17 mouse cellular contexts compared by ENCODE assay signal in genomic region chr19:19004023-19004656, GRCm38 (mm10).
DNase-seq lines count a peak whose midpoint lies in the region; ATAC-seq and TF ChIP-seq lines count a peak whose summit lies in the region.
"Had no signal": no experiment of that assay in that cellular context is flagged by ENCODE, and none has a peak within 500 bp of the region (broad histone marks: within the 10 kb centered on the region; RNA-seq: fewer than 3 reads in every experiment).

No protein-coding gene starts in this region.

- no peak overlapping the region for H3K27ac ChIP-seq in kidney, embryonic 15.5 days
- H3K27ac ChIP-seq in kidney, adult 2 months (ENCODE audit: insufficient read depth, low read depth, low read length): no peak overlapping the region
- no peak overlapping the region for H3K27ac ChIP-seq in forebrain, embryonic 14.5 days (ENCODE audit: low read depth, low read length)
- no peak overlapping the region for H3K27ac ChIP-seq in hindbrain, embryonic 16.5 days (ENCODE audit: low read depth, low read length)
- H3K27ac ChIP-seq in midbrain, embryonic 16.5 days (ENCODE audit: low read length): no peak overlapping the region
- no peak overlapping the region for H3K27ac ChIP-seq in heart, embryonic 11.5 days (ENCODE audit: low read depth, low read length)
- H3K27ac ChIP-seq: embryonic facial prominence, embryonic 15.5 days; limb, embryonic 15.5 days had no signal

- H3K9ac ChIP-seq in kidney, embryonic 15.5 days: no peak overlapping the region
- no peak overlapping the region for H3K9ac ChIP-seq in forebrain, embryonic 14.5 days (ENCODE audit: low read length)
- no peak overlapping the region for H3K9ac ChIP-seq in hindbrain, embryonic 16.5 days (ENCODE audit: low read depth, low read length)
- H3K9ac ChIP-seq in midbrain, embryonic 16.5 days (ENCODE audit: low read depth, low read length): no peak overlapping the region
- no peak overlapping the region for H3K9ac ChIP-seq in heart, embryonic 11.5 days (ENCODE audit: low read depth, low read length)
- H3K9ac ChIP-seq: embryonic facial prominence, embryonic 15.5 days; limb, embryonic 15.5 days; liver, postnatal 0 days had no signal

- H3K4me2 ChIP-seq in kidney, embryonic 15.5 days: no peak overlapping the region
- H3K4me2 ChIP-seq in forebrain, embryonic 14.5 days (ENCODE audit: low read length): no peak overlapping the region
- H3K4me2 ChIP-seq in hindbrain, embryonic 16.5 days (ENCODE audit: low read length): no peak overlapping the region
- H3K4me2 ChIP-seq in midbrain, embryonic 16.5 days (ENCODE audit: low read length): no peak overlapping the region
- H3K4me2 ChIP-seq in heart, embryonic 11.5 days: no peak overlapping the region
- H3K4me2 ChIP-seq: embryonic facial prominence, embryonic 15.5 days; limb, embryonic 15.5 days had no signal

- no peak overlapping the region for H3K4me3 ChIP-seq in kidney, embryonic 15.5 days (replicated peaks)
- H3K4me3 ChIP-seq in kidney, adult 2 months (ENCODE audit: insufficient read depth, low read depth, low read length): no peak overlapping the region
- H3K4me3 ChIP-seq in forebrain, embryonic 14.5 days (ENCODE audit: low read depth, low read length): no peak overlapping the region
- no peak overlapping the region for H3K4me3 ChIP-seq in hindbrain, embryonic 16.5 days (ENCODE audit: low read length)
- H3K4me3 ChIP-seq in midbrain, embryonic 16.5 days (ENCODE audit: low read depth, low read length): no peak overlapping the region
- H3K4me3 ChIP-seq in heart, embryonic 11.5 days (ENCODE audit: low read depth, low read length): no peak overlapping the region
- H3K4me3 ChIP-seq: embryonic facial prominence, embryonic 15.5 days; limb, embryonic 15.5 days; myocyte had no signal

- TF ChIP-seq POLR2A in kidney, adult 2 months (IDR thresholded peaks at IDR 0.05; ENCODE audit: low read depth, low read length): no peak

- no peaks in the 10 kb centered on the region for H3K4me1 ChIP-seq in kidney, embryonic 15.5 days
- no peaks in the 10 kb centered on the region for H3K4me1 ChIP-seq in kidney, adult 2 months (ENCODE audit: control insufficient read depth, insufficient read depth, low read length)
- H3K4me1 ChIP-seq in forebrain, embryonic 14.5 days (ENCODE audit: control insufficient read depth, insufficient read depth, low read length): peaks cover 7% of the 10 kb centered on the region; the same call in 1 of the 2 replicates
- H3K4me1 ChIP-seq in hindbrain, embryonic 16.5 days (ENCODE audit: control insufficient read depth, insufficient read depth, low read depth, low read length): no peaks in the 10 kb centered on the region
- peaks cover 5% of the 10 kb centered on the region for H3K4me1 ChIP-seq in midbrain, embryonic 16.5 days (ENCODE audit: control insufficient read depth, insufficient read depth, low read length)
- H3K4me1 ChIP-seq in heart, embryonic 11.5 days (ENCODE audit: control insufficient read depth, insufficient read depth, low read length): no peaks in the 10 kb centered on the region
- H3K4me1 ChIP-seq: embryonic facial prominence, embryonic 15.5 days; limb, embryonic 15.5 days had no signal

- DNase-seq in kidney, adult 2 months: no peak
- DNase-seq in forebrain, embryonic 14.5 days (ENCODE audit: low spot score): peak; percentile 15
- DNase-seq in adipocyte (ENCODE audit: low spot score): no peak
- DNase-seq in lung, postnatal 14 days: no peak
- DNase-seq: adrenal gland, adult 8-10 months; cerebellum, adult 8-10 months; kidney, postnatal 14 days; liver, postnatal 0 days; right cerebral cortex, adult 18-20 months had no signal

- no peaks in the 10 kb centered on the region for H3K9me3 ChIP-seq in kidney, embryonic 15.5 days (replicated peaks)
- H3K9me3 ChIP-seq in forebrain, embryonic 14.5 days (replicated peaks; ENCODE audit: control insufficient read depth, low read length): no peaks in the 10 kb centered on the region
- H3K9me3 ChIP-seq in hindbrain, embryonic 16.5 days (ENCODE audit: control insufficient read depth, low read length): no peaks in the 10 kb centered on the region
- H3K9me3 ChIP-seq in midbrain, embryonic 16.5 days (replicated peaks; ENCODE audit: control insufficient read depth, low read length, poor library complexity, severe bottlenecking): no peaks in the 10 kb centered on the region
- no peaks in the 10 kb centered on the region for H3K9me3 ChIP-seq in heart, embryonic 11.5 days (replicated peaks; ENCODE audit: control insufficient read depth, low read length)
- H3K9me3 ChIP-seq: embryonic facial prominence, embryonic 15.5 days; G1E; limb, embryonic 15.5 days had no signal

- no peaks in the 10 kb centered on the region for H3K36me3 ChIP-seq in kidney, embryonic 15.5 days
- no peaks in the 10 kb centered on the region for H3K36me3 ChIP-seq in kidney, adult 2 months (ENCODE audit: control insufficient read depth, insufficient read depth, low read length)
- no peaks in the 10 kb centered on the region for H3K36me3 ChIP-seq in forebrain, embryonic 14.5 days (ENCODE audit: control insufficient read depth, insufficient read depth, low read length)
- no peaks in the 10 kb centered on the region for H3K36me3 ChIP-seq in hindbrain, embryonic 16.5 days (ENCODE audit: control insufficient read depth, insufficient read depth, low read length)
- no peaks in the 10 kb centered on the region for H3K36me3 ChIP-seq in midbrain, embryonic 16.5 days (ENCODE audit: control insufficient read depth, insufficient read depth, low read length)
- no peaks in the 10 kb centered on the region for H3K36me3 ChIP-seq in heart, embryonic 11.5 days (ENCODE audit: control insufficient read depth, insufficient read depth, low read length)
- H3K36me3 ChIP-seq: embryonic facial prominence, embryonic 15.5 days; G1E; limb, embryonic 15.5 days had no signal

- 41% methylated on average over 10 of the region's 11 CpGs for WGBS in kidney, embryonic 15.5 days
- 38% methylated on average over 9 of the region's 11 CpGs for WGBS in kidney, adult 2 months
- WGBS in forebrain, embryonic 14.5 days: 32% methylated on average over 10 of the region's 11 CpGs
- WGBS in hindbrain, embryonic 16.5 days: 41% methylated on average over 11 of the region's 11 CpGs
- 45% methylated on average over 7 of the region's 11 CpGs for WGBS in midbrain, embryonic 16.5 days
- 63% methylated on average over 6 of the region's 11 CpGs for WGBS in heart, embryonic 11.5 days (ENCODE audit: insufficient replicate concordance)

- no peaks in the 10 kb centered on the region for H3K27me3 ChIP-seq in kidney, embryonic 15.5 days
- H3K27me3 ChIP-seq in kidney, adult 2 months (replicated peaks; ENCODE audit: control insufficient read depth, insufficient read depth, low read length): no peaks in the 10 kb centered on the region
- no peaks in the 10 kb centered on the region for H3K27me3 ChIP-seq in forebrain, embryonic 14.5 days (replicated peaks; ENCODE audit: control insufficient read depth, insufficient read depth, low read length)
- no peaks in the 10 kb centered on the region for H3K27me3 ChIP-seq in hindbrain, embryonic 16.5 days (replicated peaks; ENCODE audit: control insufficient read depth, insufficient read depth, low read length)
- no peaks in the 10 kb centered on the region for H3K27me3 ChIP-seq in midbrain, embryonic 16.5 days (ENCODE audit: control insufficient read depth, insufficient read depth, low read depth, low read length)
- no peaks in the 10 kb centered on the region for H3K27me3 ChIP-seq in heart, embryonic 11.5 days (ENCODE audit: control insufficient read depth, insufficient read depth, low read length)
- H3K27me3 ChIP-seq: embryonic facial prominence, embryonic 15.5 days; limb, embryonic 15.5 days had no signal

- TF ChIP-seq CTCF in kidney, adult 2 months (conservative IDR thresholded peaks at IDR 0.05; ENCODE audit: insufficient read depth, insufficient read length, low read depth, low read length): no peak

- ATAC-seq in kidney, embryonic 15.5 days (replicated peaks; ENCODE audit: low FRiP score): 0 out of 2 replicates have a peak, but pooled peaks have one; percentile 25
- ATAC-seq in forebrain, embryonic 14.5 days: peak; percentile 54; the same call in 1 of the 2 replicates
- peak; percentile 76 for ATAC-seq in hindbrain, embryonic 16.5 days
- 0 out of 2 replicates have a peak, but pooled peaks have one; percentile 25 for ATAC-seq in midbrain, embryonic 16.5 days
- ATAC-seq in heart, embryonic 11.5 days (replicated peaks; ENCODE audit: insufficient number of reproducible peaks, low FRiP score, low TSS enrichment): no peak
- ATAC-seq: liver, postnatal 0 days had no signal
